Mouse (Mus musculus) heart, postnatal 0 days (tissue): Measurements from ENCODE around the gene Tnnc2. TPM values are rescaled to one million over a fixed set of nuclear protein-coding genes. Genes with fewer than 3 reads are reported as not detected.

ENCODE experiments used
- ATAC-seq: fragments of 200-750 bp; cut with Nextera tagmentation; 2 replicates; pipeline ENCODE4 v1.8.0; 2017; ENCODE audit warnings: low read depth, moderate number of reproducible peaks, moderate library complexity; ENCODE audit not compliant: insufficient read depth
- DNase-seq: peaks from one replicate; pipeline ENCODE4 v3.0.0-alpha.2; 2016; ENCODE audit warnings: low spot score
- H3K27ac ChIP-seq: fragments of 300-500 bp; sonication (generic); 2 replicates; pipeline ENCODE4 v1.5.1; 2014; ENCODE audit warnings: low read depth, mild to moderate bottlenecking
- H3K27me3 ChIP-seq: fragments of 300-500 bp; sonication (generic); 2 replicates; pipeline ENCODE4 v1.6.1; 2014; ENCODE audit warnings: low read length, mixed read lengths; ENCODE audit not compliant: control insufficient read depth, insufficient read depth
- H3K36me3 ChIP-seq: fragments of 300-500 bp; sonication (generic); replicated peaks from 2 replicates; pipeline ENCODE4 v1.6.1; 2014; ENCODE audit warnings: low read length, mixed read lengths; ENCODE audit not compliant: control insufficient read depth, insufficient read depth
- H3K4me1 ChIP-seq: fragments of 300-500 bp; sonication (generic); 2 replicates; pipeline ENCODE4 v1.6.1; 2014; ENCODE audit warnings: antibody characterized with exemption; ENCODE audit not compliant: control insufficient read depth, insufficient read depth
- H3K4me2 ChIP-seq: fragments of 300-500 bp; sonication (generic); 2 replicates; pipeline ENCODE4 v1.6.1; 2014; ENCODE audit warnings: low read depth, mild to moderate bottlenecking, low read length, moderate library complexity
- H3K4me3 ChIP-seq: fragments of 300-500 bp; sonication (generic); 2 replicates; pipeline ENCODE4 v1.5.1; 2014; ENCODE audit warnings: low read depth, low read length
- H3K9ac ChIP-seq: fragments of 300-500 bp; sonication (generic); replicated peaks from 2 replicates; pipeline ENCODE4 v1.6.1; 2014; ENCODE audit warnings: low read depth, low read length, mixed read lengths
- H3K9me3 ChIP-seq: fragments of 300-500 bp; sonication (generic); replicated peaks from 2 replicates; pipeline ENCODE4 v1.6.1; 2016; ENCODE audit warnings: low read length; ENCODE audit not compliant: control insufficient read depth
- CTCF ChIP-seq: IDR thresholded peaks from 2 replicates; pipeline ENCODE4 v1.5.1; 2016; ENCODE audit warnings: antibody characterized with exemption, control low read depth, low read depth
- EP300 ChIP-seq: IDR thresholded peaks from 2 replicates; pipeline ENCODE4 v1.6.1; 2016; ENCODE audit warnings: antibody characterized with exemption, low read depth
- WGBS: fragments of 180-500 bp; shearing (Covaris S2); extraction: QIAGEN DNeasy Blood & Tissue Kit; methylation state at CpG from one replicate; pipeline ENCODE4 v1.1.7; 2014; 5-methylcytosine and 5-hydroxymethylcytosine counted together
- polyA plus RNA-seq: library from polyadenylated mRNA; unstranded; fragments of >200 nt; fragmentation: Nextera tagmentation; extraction: Ambion mirVana; gene quantifications from 2 replicates; pipeline ENCODE4 v1.2.1, GENCODE M21; 2015
- total RNA-seq: library from RNA; depleted of rRNA; stranded (reverse); fragments of >200 nt; gene quantifications from 2 replicates; pipeline ENCODE4 v1.2.3, GENCODE M21; 2014; ENCODE audit warnings: low replicate concordance

Tnnc2 gene
- total and polyA plus RNA-seq, 2 experiments from 2014 or later, result 0.25 to 5.0 TPM

DNA sequence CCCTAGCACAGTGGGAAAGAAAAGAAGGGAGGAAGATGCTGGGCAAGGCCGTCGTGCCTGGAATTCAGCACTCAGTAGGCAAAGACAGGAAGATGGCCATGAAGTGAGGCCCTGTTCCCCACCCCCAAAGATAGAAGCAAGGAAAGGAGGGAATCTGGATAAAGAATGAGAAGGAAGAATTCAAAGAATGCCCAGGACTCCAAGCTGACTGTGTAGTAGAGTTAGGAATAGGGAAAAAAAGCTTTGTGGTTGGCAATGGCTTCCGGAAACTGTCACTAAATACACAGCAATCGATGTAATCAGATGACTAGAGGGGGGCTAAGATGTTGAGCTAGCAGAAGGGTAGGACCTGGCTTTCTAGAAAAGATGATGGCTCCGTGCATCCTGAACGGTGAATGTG lies 37.4 kb upstream of the Tnnc2 start:
- no peaks in the 10 kb centered on the region for H3K9me3 ChIP-seq
- no peak overlapping the region for H3K9ac ChIP-seq
- H3K4me1 ChIP-seq, result no peaks in the 10 kb centered on the region; the same call in 1 of the 2 replicates
- 0 out of 2 replicates have a peak, but pooled peaks cover 10% of the 10 kb centered on the region for H3K36me3 ChIP-seq
- ATAC-seq (no peak), DNase-seq (no peak)
- no peak overlapping the region for H3K4me3 ChIP-seq
- TF ChIP-seq EP300, result no peak
- TF ChIP-seq CTCF, result no peak
- H3K4me2 ChIP-seq, result no peak overlapping the region
- H3K27ac ChIP-seq, result no peak overlapping the region
- 63% methylated on average over 6 of the region's 6 CpGs for WGBS
- no peaks in the 10 kb centered on the region for H3K27me3 ChIP-seq

DNA sequence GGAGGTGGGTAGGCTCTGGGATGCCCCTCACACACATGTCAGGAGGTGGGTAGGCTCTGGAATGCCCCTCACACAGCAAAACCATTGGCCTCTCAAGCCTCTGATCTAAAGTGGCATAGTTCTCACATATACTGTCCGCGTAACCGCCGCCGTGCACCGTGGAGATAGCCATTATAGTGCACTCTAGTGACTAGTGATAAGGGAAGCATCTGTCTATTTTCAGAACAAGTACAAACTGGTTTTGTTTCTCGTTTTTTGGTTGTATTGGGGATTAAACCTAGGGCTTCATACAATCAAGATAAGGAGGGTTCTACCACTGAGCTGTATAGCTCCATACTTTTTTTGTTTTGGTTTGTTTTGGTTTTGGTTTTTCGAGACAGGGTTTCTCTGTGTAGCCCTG lies 36.1 kb upstream of the Tnnc2 start:
- TF ChIP-seq EP300, result no peak
- TF ChIP-seq CTCF, result no peak
- Histone ChIP-seq H3K4me3 (no peak overlapping the region), H3K27me3 (no peaks in the 10 kb centered on the region), H3K4me1 (no peaks in the 10 kb centered on the region; the same call in 1 of the 2 replicates), H3K36me3 (0 out of 2 replicates have a peak, but pooled peaks cover under 1% of the 10 kb centered on the region), H3K9me3 (no peaks in the 10 kb centered on the region), H3K4me2 (no peak overlapping the region), H3K27ac (no peak overlapping the region), H3K9ac (no peak overlapping the region)
- 57% methylated on average over 8 of the region's 8 CpGs for WGBS
- ATAC-seq, result no peak
- DNase-seq, result no peak

DNA sequence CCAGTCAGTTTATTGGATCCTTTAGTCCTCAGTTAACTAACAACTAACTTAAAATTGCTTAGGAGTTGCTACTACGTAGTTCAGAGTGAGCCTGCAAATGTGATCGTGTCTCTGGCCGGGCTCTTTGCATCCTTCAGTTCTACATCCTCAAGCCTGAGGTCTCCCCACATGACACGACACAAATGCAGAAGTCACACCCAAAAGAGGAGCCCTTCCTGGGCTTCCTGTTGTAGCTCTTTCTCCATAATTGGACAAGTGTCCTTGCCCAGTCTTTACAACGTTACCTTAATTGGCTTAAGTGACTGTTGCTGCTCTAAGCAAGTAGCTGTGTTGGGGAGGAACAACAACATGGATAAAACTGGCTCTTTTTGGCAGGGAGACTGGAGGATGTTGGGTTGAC lies 35.6 kb upstream of the Tnnc2 start:
- TF ChIP-seq EP300, result no peak
- TF ChIP-seq CTCF, result no peak
- no peak overlapping the region for H3K9ac ChIP-seq
- no peak for DNase-seq
- H3K27me3 ChIP-seq, result no peaks in the 10 kb centered on the region
- H3K36me3 ChIP-seq, result no peaks in the 10 kb centered on the region
- no peaks in the 10 kb centered on the region for H3K9me3 ChIP-seq
- no peak overlapping the region for H3K4me3 ChIP-seq
- 68% methylated on average over 5 of the region's 5 CpGs for WGBS
- no peak for ATAC-seq
- no peak overlapping the region for H3K27ac ChIP-seq
- H3K4me2 ChIP-seq, result no peak overlapping the region
- H3K4me1 ChIP-seq, result no peaks in the 10 kb centered on the region; the same call in 1 of the 2 replicates

GRCm38 (mm10) chr2:164813557-164813956 lies 33.8 kb upstream of the Tnnc2 start:
- Histone ChIP-seq H3K36me3 (0 out of 2 replicates have a peak, but pooled peaks cover 5% of the 10 kb centered on the region), H3K9ac (no peak overlapping the region), H3K27ac (no peak overlapping the region), H3K27me3 (no peaks in the 10 kb centered on the region), H3K4me1 (no peaks in the 10 kb centered on the region; the same call in 1 of the 2 replicates), H3K4me3 (no peak overlapping the region), H3K9me3 (no peaks in the 10 kb centered on the region), H3K4me2 (no peak overlapping the region)
- DNase-seq (no peak), ATAC-seq (no peak)
- TF ChIP-seq EP300 (no peak), CTCF (no peak)
- 64% methylated on average over 2 of the region's 2 CpGs for WGBS

- TF ChIP-seq CTCF, result no peak
- no peak for TF ChIP-seq EP300
- H3K4me1 ChIP-seq, result peaks cover 18% of the 10 kb centered on the region
- no peak overlapping the region for H3K4me3 ChIP-seq
- no peak overlapping the region for H3K27ac ChIP-seq
- no peak for ATAC-seq
- H3K36me3 ChIP-seq, result peaks cover 5% of the 10 kb centered on the region; the same call in 1 of the 2 replicates
- no peaks in the 10 kb centered on the region for H3K27me3 ChIP-seq
- H3K9ac ChIP-seq, result no peak overlapping the region
- DNase-seq, result no peak
- H3K9me3 ChIP-seq, result no peaks in the 10 kb centered on the region
- 74% methylated on average over 7 of the region's 7 CpGs for WGBS
- no peak overlapping the region for H3K4me2 ChIP-seq
Measured at GRCm38 (mm10) chr2:164806614-164807013, 26.8 kb upstream of the Tnnc2 start.

- Histone ChIP-seq H3K9ac (peak overlapping the region; percentile 61), H3K4me1 (peaks cover 18% of the 10 kb centered on the region), H3K4me2 (peak overlapping the region; percentile 78), H3K4me3 (peak overlapping the region; percentile 81), H3K27me3 (no peaks in the 10 kb centered on the region), H3K27ac (peak overlapping the region; percentile 86), H3K9me3 (no peaks in the 10 kb centered on the region), H3K36me3 (peaks cover 5% of the 10 kb centered on the region; the same call in 1 of the 2 replicates)
- 2% methylated on average over 21 of the region's 21 CpGs for WGBS
- TF ChIP-seq EP300, result no peak
- no peak for TF ChIP-seq CTCF
- DNase-seq (no peak), ATAC-seq (peak; percentile 39)
Measured at GRCm38 (mm10) chr2:164805332-164805718, 25.6 kb upstream of the Tnnc2 start.
